Mouse (Mus musculus): Measurements from ENCODE around the gene Tmem185b.

The Tmem185b gene

DNA sequence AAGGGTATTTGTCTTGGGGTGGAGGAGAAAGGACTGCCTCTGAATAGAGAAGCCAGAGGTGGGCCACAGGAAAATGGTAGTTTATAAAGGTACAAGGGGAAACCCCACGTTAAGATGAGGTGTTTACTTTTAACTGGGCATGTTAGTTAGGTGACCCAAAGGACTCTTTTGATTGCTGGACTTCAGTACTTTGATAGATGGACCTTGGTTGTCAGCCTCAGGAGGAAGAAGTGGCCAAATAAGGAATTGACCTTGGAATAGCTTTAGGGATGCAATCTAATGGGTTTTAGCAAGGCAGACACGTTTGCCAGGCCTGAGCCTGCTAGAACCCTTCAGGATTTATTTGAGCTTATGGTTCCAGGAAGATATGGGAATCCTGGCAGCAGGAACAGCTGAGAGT lies 13.3 kb downstream of the Tmem185b start:
- no peak for DNase-seq (ENCODE audit: low spot score in 2 of 2)

GRCm38 (mm10) chr1:119540836-119541557 lies 15.0 kb downstream of the Tmem185b start:
- no peak for DNase-seq (ENCODE audit: low spot score in 2 of 2)

- DNase-seq (ENCODE audit: low spot score in 2 of 2), result no peak
Observed at GRCm38 (mm10) chr1:119541570-119541969, 15.6 kb downstream of the Tmem185b start.

- DNase-seq (ENCODE audit: low spot score in 2 of 2), result no peak
Observed at GRCm38 (mm10) chr1:119543316-119543715, 17.4 kb downstream of the Tmem185b start.

DNA sequence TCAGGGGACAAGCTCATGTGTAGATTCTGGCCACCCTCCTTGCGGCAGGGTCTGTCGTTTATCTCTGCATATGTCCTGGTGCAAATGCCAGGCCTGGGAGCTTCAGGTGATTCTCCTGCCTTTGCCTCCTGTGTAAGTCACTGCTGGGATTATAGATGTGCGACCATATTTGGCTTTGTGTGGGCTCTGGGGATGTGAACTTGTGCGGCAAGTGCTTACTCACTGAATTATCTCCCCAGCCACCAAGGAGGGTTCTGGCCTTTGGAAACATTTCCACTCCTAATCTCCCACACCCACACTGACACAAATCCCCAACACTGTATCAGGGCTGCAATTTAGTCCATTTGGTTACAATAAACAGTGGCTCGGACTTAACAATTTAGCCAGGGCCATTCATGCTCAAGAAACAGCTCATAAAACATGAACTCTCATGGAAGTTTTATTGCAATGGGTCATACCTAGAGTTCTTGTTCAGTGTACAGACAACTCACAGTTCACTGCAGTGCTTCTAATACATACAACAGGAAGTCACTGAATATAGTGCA lies 18.7 kb downstream of the Tmem185b start:
- DNase-seq (ENCODE audit: low spot score in 2 of 2), result no peak

- DNase-seq (ENCODE audit: low spot score in 2 of 2), result no peak
Observed at GRCm38 (mm10) chr1:119545164-119545563, 19.2 kb downstream of the Tmem185b start.

GRCm38 (mm10) chr1:119545671-119546070 lies 19.7 kb downstream of the Tmem185b start:
- DNase-seq (ENCODE audit: low spot score in 2 of 2), result no peak

- no peak for DNase-seq (ENCODE audit: low spot score in 2 of 2)
Observed at GRCm38 (mm10) chr1:119546490-119546889, 20.5 kb downstream of the Tmem185b start.

DNA sequence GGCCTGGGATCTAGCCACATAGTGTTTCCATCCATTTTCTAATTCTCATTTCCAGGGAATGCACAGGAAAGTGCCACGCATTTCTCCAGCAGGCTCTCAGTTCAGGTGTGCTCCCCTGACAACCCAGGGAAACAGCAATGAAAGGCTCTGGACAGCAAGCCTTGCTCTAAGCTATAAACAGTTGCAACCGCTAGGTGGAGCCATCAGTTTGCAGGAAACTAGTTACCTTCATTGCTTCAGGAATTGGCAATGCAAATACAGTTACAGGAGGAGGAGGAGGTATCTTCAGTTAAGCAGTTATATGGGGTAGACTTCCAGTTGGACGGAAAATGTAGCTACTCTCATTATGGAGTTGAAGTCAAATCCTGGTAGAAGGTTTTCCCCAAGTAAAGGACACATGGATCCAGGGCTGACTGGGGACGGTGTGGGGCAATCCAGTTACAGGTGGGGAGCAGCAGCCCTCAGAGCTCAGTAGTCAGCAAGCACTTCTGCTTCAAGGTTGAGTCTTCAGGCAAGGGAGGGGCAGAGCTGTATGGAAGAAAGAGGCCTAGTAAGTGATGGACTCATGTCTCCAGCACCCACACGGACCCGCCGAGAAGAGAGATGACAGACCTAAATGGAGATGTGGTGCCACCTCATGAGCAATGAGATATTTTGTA lies 22.8 kb downstream of the Tmem185b start:
- DNase-seq (ENCODE audit: low spot score in 2 of 2), result peak; percentile 66 to 67

- no peak for DNase-seq (ENCODE audit: low spot score in 2 of 2)
Observed at GRCm38 (mm10) chr1:119549327-119549689, 23.3 kb downstream of the Tmem185b start.

- no peak for DNase-seq (ENCODE audit: low spot score in 2 of 2)
Observed at GRCm38 (mm10) chr1:119550064-119550463, 24.1 kb downstream of the Tmem185b start.

DNA sequence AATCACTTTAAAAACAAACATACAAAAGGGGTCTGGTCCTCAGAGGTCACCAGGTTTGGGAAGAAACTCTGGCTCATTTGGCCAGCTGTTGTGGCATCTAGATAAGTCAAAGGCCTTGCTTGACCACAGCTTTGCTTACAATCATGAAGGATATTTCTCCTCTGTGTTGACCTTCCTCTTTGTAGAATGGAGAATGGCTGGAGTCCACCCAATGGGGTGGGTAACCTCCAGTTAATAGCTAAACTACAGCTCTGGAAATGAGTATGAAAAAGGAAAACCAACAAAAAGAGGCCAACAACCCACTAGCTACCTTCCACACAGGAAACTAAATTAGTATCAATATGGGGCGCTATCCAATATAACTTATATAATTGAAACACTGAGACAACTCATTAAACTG lies 25.7 kb downstream of the Tmem185b start:
- DNase-seq (ENCODE audit: low spot score in 2 of 2), result no peak

GRCm38 (mm10) chr1:119555651-119556050 lies 29.7 kb downstream of the Tmem185b start:
- DNase-seq (ENCODE audit: low spot score in 2 of 2), result no peak

DNA sequence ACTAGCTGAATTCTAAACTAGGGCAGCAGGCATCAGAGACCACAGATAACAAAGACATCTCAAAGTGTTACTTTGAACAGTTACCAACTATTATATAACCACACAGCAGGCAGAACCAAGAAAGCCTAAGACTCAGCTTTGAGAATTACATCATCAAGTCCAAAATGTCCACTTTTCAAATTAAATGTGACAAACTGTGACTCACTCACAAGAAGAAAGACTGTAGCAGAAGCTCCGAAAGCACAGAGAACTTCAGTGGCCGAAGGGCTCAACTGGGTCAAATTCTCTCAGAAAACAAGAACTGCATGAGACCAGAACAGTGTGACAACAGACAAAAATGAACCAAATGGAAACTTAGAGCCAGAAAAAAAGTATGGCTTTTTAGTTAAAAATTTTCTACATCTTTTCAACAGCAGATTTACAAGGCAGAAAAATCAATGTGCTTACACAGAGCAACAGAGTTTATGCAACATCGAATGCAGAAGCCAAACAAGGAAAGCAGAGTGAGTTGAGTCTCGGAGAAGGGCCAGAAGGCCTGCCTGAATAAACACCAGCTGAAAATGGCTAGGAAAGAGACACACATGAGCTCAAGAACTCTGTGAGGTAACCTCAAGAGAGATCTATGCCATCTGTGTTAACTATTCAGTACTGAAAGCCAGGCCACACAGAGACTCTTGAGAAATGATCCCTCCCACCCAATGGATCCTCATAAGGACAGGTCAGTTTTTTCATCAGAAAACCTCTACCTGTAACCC lies 31.9 kb downstream of the Tmem185b start:
- peak in 1 of 2 experiments; percentile 17 for DNase-seq (ENCODE audit: low spot score in 2 of 2)

- no peak for DNase-seq (ENCODE audit: low spot score in 2 of 2)
Observed at GRCm38 (mm10) chr1:119565531-119565930, 39.6 kb downstream of the Tmem185b start.

- no peak for DNase-seq (ENCODE audit: low spot score in 2 of 2)
Observed at GRCm38 (mm10) chr1:119570134-119570533, 44.2 kb downstream of the Tmem185b start.
